Mouse (Mus musculus): ENCODE data around the gene Ttll1.

- TF ChIP-seq GATA1 (IDR thresholded peaks at IDR 0.05; ENCODE audit: borderline replicate concordance, low read length) (no peak), FLI1 (IDR thresholded peaks at IDR 0.05; ENCODE audit: low read length) (no peak)
Observed at GRCm38 (mm10) chr15:83491891-83492290, 18.8 kb downstream of the Ttll1 start.
